Mouse (Mus musculus) macrophage (primary cell): ENCODE measurements around the gene Phlpp1. TPM values are rescaled to one million over a fixed set of nuclear protein-coding genes. Genes with fewer than 3 reads are reported as not detected.
A peak's percentile ranks its signal among the peaks of the same experiment; 100 is the strongest.

Experiments
- H3K27ac ChIP-seq: fragments of 350-480 bp; formaldehyde crosslinking; 2 replicates; pipeline ENCODE4 v1.9.0; 2021
- H3K36me3 ChIP-seq: fragments of 350-480 bp; formaldehyde crosslinking; 2 replicates; pipeline ENCODE4 v1.9.0; 2021; ENCODE audit errors: inconsistent target
- H3K4me3 ChIP-seq: fragments of 350-480 bp; formaldehyde crosslinking; 2 replicates; pipeline ENCODE4 v1.9.0; 2021; ENCODE audit errors: inconsistent target
- H3K79me2 ChIP-seq: fragments of 350-480 bp; formaldehyde crosslinking; 2 replicates; pipeline ENCODE4 v1.9.0; 2021; ENCODE audit errors: inconsistent target
- WGBS: methylation state at CpG from one replicate; pipeline ENCODE4 v1.1.7; 2026; ENCODE audit warnings: inconsistent platforms; ENCODE audit not compliant: missing documents; 5-methylcytosine and 5-hydroxymethylcytosine counted together
- polyA plus RNA-seq: library from polyadenylated mRNA; stranded (reverse); fragments of 250-400 nt; gene quantifications from 3 replicates; pipeline ENCODE4 v1.2.4, GENCODE M21; 2018; ENCODE audit warnings: inconsistent platforms

The Phlpp1 gene
- polyA plus RNA-seq, 1 experiment from 2014 or later, result 9.7 TPM

DNA sequence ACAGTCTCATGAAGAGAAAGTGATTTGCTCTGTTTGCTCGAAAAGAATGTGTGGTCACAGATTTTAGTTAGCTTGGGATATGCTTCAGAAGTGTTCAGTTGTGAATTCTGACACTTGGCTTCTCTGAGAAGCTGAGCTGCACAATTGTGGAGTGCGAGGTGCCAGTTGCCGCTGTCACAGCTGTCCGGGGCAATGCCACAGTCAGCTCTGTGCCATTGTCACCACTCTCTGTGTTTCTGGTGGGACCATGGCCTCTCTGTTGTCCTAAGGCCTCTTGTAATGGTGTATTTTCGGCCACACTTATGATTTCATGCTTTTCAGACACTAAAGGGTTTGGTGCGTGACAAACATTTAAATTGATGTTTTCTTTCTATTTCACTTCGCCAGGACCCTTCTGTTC, 55.1 kb downstream of the Phlpp1 start:
- 95% methylated on average over 7 of the region's 7 CpGs for WGBS
- H3K36me3 ChIP-seq, result no peaks in the 10 kb centered on the region
- no peak overlapping the region for H3K4me3 ChIP-seq
- peaks cover 30% of the 10 kb centered on the region; the same call in 1 of the 2 replicates for H3K79me2 ChIP-seq
- H3K27ac ChIP-seq, result no peak overlapping the region

DNA sequence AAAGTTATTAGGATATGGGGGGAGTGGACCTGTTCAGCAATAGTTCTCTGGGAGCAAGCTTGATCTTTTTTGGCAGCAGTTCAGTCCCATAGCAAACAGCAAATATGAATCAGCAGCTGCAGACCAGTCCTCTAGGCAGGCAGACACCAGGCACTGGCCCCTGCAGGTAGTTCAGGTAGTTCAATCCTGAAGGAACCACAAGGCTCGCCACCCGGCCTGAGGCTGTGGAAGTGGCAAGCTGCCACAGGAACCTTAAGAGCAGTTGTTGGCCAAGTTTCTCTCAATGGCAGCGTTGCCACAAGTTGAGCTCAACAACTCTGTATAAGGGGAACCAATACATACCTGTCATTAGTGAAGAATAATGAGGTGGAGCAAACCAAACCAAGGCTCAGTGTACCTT, 58.8 kb downstream of the Phlpp1 start:
- H3K4me3 ChIP-seq, result no peak overlapping the region
- no peaks in the 10 kb centered on the region for H3K36me3 ChIP-seq
- peaks cover 42% of the 10 kb centered on the region; the same call in 1 of the 2 replicates for H3K79me2 ChIP-seq
- 67% methylated on average over 3 of the region's 3 CpGs for WGBS
- H3K27ac ChIP-seq, result no peak overlapping the region

GRCm38 (mm10) chr1:106231345-106231744, 59.8 kb downstream of the Phlpp1 start:
- peak overlapping the region; percentile 57 for H3K27ac ChIP-seq
- no peak overlapping the region for H3K4me3 ChIP-seq
- whole genome bisulfite sequencing, result 16% methylated on average over 5 of the region's 5 CpGs
- H3K79me2 ChIP-seq, result peaks cover 33% of the 10 kb centered on the region; the same call in 1 of the 2 replicates
- H3K36me3 ChIP-seq, result no peaks in the 10 kb centered on the region

- H3K27ac ChIP-seq, result peak overlapping the region; percentile 57
- WGBS, result 95% methylated on average over 3 of the region's 3 CpGs
These were observed 60.4 kb downstream of the Phlpp1 start for GRCm38 (mm10) chr1:106231805-106232459.

GRCm38 (mm10) chr1:106232460-106232850, 60.9 kb downstream of the Phlpp1 start:
- Histone ChIP-seq H3K4me3 (no peak overlapping the region), H3K79me2 (peaks cover 30% of the 10 kb centered on the region; the same call in 1 of the 2 replicates), H3K36me3 (no peaks in the 10 kb centered on the region), H3K27ac (no peak overlapping the region)
- 92% methylated on average over 4 of the region's 4 CpGs for WGBS

More at GRCm38 (mm10) chr1:106231805-106232459, 60.4 kb downstream of the Phlpp1 start:
- Histone ChIP-seq H3K79me2 (peaks cover 30% of the 10 kb centered on the region; the same call in 1 of the 2 replicates), H3K36me3 (no peaks in the 10 kb centered on the region), H3K4me3 (no peak overlapping the region)

- H3K27ac ChIP-seq, result no peak overlapping the region
These were observed 65.4 kb downstream of the Phlpp1 start for GRCm38 (mm10) chr1:106236986-106237385.

GRCm38 (mm10) chr1:106240116-106240685, 68.6 kb downstream of the Phlpp1 start:
- Histone ChIP-seq H3K4me3 (no peak overlapping the region), H3K36me3 (no peaks in the 10 kb centered on the region), H3K79me2 (peaks cover 8% of the 10 kb centered on the region; the same call in 1 of the 2 replicates), H3K27ac (no peak overlapping the region)
- 98% methylated on average over 7 of the region's 7 CpGs for WGBS

More at GRCm38 (mm10) chr1:106236986-106237385, 65.4 kb downstream of the Phlpp1 start:
- peaks cover 26% of the 10 kb centered on the region; the same call in 1 of the 2 replicates for H3K79me2 ChIP-seq
- no peak overlapping the region for H3K4me3 ChIP-seq
- H3K36me3 ChIP-seq, result no peaks in the 10 kb centered on the region

DNA sequence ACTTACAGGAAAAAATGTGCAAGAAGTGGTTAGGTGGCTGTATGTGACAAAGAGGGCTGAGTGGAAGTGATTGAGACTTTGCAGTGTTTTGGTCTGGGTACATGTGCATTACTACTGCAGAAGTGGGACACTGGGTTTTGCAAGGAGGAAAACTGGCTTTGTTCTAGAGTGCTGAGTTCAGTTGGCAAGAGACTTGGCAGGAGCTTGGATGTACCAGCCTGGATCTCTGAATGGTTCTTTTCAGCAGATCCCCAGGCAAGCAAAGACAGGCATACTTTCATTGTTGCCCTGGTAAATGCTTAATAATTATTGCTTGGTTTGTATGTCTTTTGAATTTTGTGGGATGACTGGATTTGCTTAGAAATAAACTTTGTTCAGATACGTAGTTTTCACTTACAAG, 69.5 kb downstream of the Phlpp1 start:
- WGBS, result 100% methylated on average over 1 of the region's 1 CpGs
- no peak overlapping the region for H3K4me3 ChIP-seq
- no peak overlapping the region for H3K27ac ChIP-seq
- H3K79me2 ChIP-seq, result peaks cover 8% of the 10 kb centered on the region; the same call in 1 of the 2 replicates
- H3K36me3 ChIP-seq, result no peaks in the 10 kb centered on the region

GRCm38 (mm10) chr1:106242129-106242528, 70.6 kb downstream of the Phlpp1 start:
- H3K36me3 ChIP-seq, result no peaks in the 10 kb centered on the region
- no peak overlapping the region for H3K4me3 ChIP-seq
- 84% methylated on average over 2 of the region's 2 CpGs for WGBS
- H3K27ac ChIP-seq, result no peak overlapping the region
- peaks cover 8% of the 10 kb centered on the region; the same call in 1 of the 2 replicates for H3K79me2 ChIP-seq

DNA sequence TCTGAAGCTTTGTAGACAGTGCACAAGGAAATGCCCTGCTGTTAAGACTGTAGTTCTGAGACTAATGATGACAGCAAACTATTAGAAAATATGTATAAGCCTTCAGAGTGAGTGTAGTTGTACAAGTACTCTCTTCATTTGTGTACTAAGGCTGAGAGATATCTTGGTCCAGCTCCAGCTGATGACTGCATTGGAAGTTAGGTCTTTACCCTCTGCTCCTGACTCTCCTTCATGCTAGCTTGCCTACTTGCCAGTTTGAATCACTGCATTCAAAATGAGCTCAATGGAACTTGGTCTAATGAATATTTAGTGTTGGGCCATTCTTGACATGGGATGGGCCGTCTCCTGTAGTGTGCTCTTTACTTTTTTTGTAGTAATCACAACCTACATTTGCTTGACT, 71.8 kb downstream of the Phlpp1 start:
- Histone ChIP-seq H3K36me3 (no peaks in the 10 kb centered on the region), H3K27ac (no peak overlapping the region), H3K4me3 (no peak overlapping the region), H3K79me2 (peaks cover 8% of the 10 kb centered on the region; the same call in 1 of the 2 replicates)
- WGBS, result 100% methylated on average over 1 of the region's 1 CpGs

- Histone ChIP-seq H3K79me2 (peaks cover 2% of the 10 kb centered on the region; the same call in 1 of the 2 replicates), H3K27ac (no peak overlapping the region), H3K4me3 (no peak overlapping the region), H3K36me3 (no peaks in the 10 kb centered on the region)
- WGBS, result 95% methylated on average over 3 of the region's 3 CpGs
These were observed 72.7 kb downstream of the Phlpp1 start for GRCm38 (mm10) chr1:106244245-106244644.

- 83% methylated on average over 1 of the region's 1 CpGs for WGBS
- Histone ChIP-seq H3K36me3 (no peaks in the 10 kb centered on the region), H3K4me3 (no peak overlapping the region), H3K79me2 (peaks cover 9% of the 10 kb centered on the region; the same call in 1 of the 2 replicates), H3K27ac (no peak overlapping the region)
These were observed 82.5 kb downstream of the Phlpp1 start for GRCm38 (mm10) chr1:106254047-106254446.

DNA sequence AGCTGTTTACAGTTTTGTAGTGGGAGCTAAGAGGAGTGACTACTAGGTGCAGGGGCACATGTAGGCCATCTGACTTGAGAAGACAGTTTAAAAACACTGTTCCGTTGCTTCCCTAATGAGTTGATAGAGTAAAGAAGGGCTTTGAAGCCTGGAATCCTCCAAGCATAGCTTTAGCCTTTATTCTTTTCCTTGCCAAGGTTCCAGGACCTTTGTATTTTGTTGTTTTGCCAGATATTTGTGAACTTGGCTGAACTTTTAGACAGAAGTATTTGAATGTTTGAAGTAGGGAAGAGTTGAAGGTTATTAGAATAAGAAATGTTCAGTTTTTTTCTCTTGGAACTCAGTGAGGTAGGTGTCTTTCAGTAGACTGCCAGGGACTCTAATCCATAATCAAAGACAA, 85.6 kb downstream of the Phlpp1 start:
- Histone ChIP-seq H3K27ac (no peak overlapping the region), H3K4me3 (no peak overlapping the region), H3K36me3 (no peaks in the 10 kb centered on the region), H3K79me2 (peaks cover 9% of the 10 kb centered on the region; the same call in 1 of the 2 replicates)
- WGBS, result 60% methylated on average over 1 of the region's 1 CpGs

- Histone ChIP-seq H3K79me2 (peaks cover 3% of the 10 kb centered on the region; the same call in 1 of the 2 replicates), H3K4me3 (no peak overlapping the region), H3K27ac (no peak overlapping the region), H3K36me3 (no peaks in the 10 kb centered on the region)
- WGBS, result 88% methylated on average over 6 of the region's 6 CpGs
These were observed 96.7 kb downstream of the Phlpp1 start for GRCm38 (mm10) chr1:106268028-106268799.
